Mouse (Mus musculus) urinary bladder, postnatal 10 days (tissue): ENCODE measurements at regions not wholly inside any gene's neighbourhood (a gene's known extent, or its start where the extent isn't known, plus 50 kb on each side); places are given as distances from the start of the nearest gene placed in this dataset.

Source experiments
- DNase-seq: peaks from one replicate; pipeline ENCODE4 v3.0.0; 2022; ENCODE audit warnings: low spot score

DNA sequence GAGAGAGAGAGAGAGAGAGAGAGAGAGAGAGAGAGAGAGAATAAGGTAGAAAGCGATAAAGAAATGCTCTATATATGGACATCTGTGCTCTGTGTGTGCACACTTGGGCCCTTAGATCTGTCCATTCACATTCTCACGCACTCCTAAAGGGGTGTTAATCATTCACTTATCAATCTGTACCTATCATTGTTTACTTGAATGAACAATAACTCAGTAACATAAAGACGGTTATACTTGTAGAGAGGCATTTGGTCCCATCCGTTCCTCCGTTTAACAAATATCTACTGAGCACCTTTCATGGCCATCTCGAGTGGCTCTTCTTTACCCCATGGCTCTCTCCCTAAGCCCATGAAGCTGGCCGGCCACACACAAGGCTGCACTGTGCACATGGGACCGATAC is 114.3 kb upstream of the Cpm start:
- DNase-seq, result no peak

- no peak for DNase-seq
Measured at GRCm38 (mm10) chr10:117513925-117514546, 115.3 kb upstream of the Cpm start.

DNA sequence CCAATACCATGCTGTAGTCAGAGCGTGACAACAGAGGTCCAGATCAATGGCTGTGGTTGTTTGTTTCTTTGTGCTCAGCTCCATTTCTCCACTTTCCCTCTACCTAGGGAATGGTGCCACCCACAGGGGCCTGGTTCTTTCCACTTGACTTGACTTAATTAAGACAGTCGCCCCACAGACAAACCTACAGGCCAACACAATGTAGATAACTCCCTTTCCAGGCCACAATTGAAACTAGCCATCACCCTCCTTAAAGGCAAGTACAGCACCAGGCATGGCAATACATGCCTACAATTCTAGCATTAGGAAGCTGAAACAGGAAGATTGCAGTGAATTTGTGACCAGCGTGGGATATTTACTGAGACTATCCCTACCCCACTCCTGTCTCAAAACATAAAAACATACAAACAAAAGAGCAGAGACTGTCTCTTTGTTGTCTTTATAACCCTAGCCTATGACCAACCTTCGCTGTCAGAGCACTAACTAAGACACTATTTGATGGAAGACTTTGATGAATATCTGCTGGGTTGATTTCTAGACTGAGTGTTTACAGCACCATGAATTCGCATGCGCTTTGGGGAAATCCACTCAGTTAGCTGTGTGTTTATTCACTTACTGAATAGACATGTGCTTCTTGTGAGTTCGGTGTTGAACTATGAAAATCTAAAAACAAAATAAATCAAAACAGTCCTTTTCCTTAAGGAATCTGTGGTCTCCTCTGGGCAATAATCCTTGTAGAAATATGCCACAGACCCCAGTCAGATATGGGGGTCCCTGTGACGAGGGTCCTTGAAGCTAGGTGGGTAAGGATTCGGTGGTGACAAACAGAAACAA is 116.7 kb upstream of the Cpm start:
- no peak for DNase-seq

DNA sequence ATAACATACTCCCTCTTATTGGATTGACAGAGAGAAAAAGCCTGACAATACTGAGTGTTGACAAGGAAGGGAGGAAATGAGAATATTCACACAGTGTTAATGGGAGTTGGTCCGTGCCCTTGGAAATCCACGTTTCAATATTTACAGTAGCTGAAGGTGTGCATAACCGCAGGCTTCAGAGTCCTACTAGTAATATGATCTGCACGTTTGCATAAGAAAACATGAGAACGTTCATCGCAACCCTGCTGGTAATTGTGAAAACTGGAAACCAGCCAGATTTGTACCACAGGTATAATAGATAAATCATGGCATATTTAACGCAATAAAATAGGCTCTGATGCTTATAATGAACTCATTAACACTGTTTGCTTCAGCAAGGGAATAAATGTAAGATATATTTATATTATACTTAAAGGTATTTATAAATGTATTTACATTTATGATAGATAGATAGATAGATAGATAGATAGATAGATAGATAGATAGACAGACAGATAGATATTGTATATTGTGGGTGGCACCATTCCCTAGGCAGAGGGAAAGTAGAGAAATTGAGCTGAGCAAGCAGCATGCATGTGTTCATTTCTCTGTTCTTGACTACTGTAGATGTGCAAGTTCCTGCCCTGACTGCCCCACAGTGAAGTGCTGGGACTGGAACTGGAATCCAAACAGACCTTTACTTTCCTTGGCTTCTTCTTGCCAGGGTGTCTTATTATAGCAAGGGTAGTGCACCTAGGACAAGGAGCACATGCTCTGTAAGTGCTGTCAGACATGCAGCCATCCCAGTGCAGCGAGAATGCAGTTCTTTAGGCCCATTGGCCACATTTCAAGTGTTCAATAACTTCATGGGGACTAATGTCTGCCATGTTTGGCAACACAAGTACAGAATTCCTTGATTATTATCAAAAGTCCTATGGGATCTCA is 117.6 kb upstream of the Cpm start:
- no peak for DNase-seq

DNA sequence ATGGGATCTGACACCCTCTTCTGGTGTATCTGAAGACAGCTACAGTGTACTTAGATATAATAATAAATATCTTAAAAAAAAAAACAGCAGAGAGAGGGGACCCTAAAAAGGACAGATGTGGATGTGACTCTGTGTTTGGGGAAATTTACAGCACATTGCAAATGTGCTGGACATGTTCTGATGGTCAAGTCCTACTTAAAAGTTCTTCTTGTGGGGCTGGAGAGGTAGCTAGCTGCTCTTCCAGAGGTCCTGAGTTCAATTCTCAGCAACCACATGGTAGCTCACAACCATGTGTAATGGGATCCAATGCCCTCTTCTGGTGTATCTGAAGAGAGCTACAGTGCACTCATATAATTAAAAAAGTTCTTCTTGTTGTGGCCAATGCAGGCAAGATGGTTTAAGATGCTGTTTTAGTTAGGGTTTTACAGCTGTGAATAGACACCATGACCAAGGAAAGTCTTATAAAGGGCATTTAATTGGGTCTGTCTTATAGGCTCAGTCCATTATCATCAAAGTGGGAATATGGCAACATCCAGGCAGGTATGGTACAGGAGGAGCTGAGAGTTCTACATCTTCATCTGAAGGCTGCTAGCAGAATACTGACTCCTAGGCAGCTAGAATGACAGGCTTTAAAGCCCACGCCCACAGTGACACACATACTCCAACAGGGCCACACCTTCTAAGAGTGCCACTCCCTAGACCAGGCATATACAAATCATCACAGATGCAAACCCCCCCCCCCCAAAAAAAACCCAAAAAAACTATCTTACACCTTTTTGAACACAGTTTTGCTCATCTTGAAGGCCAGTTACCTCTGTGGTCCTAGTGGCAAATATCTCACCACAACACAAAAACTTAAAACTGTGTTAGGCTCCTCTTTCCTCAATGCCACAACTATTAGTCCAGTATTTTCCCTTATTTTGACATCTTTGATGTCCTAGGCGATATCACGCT is 118.5 kb upstream of the Cpm start:
- DNase-seq, result no peak

DNA sequence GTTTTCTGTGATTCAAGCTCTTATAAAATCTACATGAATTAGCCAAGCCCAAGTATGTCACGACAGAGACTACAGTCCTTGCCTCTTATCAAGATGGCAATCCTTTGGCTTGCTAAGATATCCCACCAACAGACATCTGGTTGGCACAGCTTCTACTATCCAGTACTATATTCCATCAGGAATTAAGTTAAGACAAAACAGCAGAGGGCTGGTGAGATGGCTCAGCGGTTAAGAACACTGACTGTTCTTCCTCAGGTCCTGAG is 119.1 kb upstream of the Cpm start:
- DNase-seq, result no peak

DNA sequence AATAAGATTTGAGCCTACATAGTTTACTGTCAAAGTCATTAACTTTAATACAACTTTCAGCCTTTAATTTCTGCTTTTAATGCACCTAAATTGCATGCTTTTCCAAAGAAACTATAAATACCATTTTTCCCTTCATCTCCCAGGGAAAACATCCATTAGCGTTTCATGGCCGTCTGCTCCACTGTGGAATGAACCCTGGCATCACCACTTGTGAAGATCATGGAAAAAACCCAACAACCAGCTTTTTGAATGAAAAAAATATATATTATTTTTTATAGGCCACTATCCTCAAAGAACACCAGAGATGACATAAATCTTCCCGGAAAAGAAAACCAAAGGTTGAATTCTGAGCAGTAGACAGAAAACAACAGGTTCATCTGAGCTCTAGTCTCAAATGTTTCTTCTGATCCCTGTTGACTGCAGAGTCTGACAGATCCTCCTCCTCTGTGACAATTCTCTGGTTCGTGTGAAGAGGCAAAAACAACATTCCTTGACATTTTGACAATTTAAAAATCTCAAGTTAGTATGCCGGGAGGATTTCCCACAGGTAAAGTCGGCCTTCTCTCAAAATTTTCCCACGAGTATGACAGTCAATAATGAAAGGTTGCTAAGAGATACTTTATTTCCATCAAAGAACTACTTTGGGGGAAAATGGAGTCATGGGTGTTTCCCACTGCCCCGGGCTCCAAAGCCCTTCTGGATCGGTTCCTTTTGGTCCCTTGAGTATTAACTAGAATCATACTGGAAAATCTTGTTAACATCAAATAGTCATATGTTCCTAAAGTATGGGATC is 119.7 kb upstream of the Cpm start:
- DNase-seq, result no peak

- no peak for DNase-seq
Measured at GRCm38 (mm10) chr10:117506252-117506992, 122.9 kb upstream of the Cpm start.

GRCm38 (mm10) chr10:117505529-117505928 is 123.8 kb upstream of the Cpm start:
- no peak for DNase-seq

GRCm38 (mm10) chr10:117505057-117505456 is 124.2 kb upstream of the Cpm start:
- DNase-seq, result no peak

DNA sequence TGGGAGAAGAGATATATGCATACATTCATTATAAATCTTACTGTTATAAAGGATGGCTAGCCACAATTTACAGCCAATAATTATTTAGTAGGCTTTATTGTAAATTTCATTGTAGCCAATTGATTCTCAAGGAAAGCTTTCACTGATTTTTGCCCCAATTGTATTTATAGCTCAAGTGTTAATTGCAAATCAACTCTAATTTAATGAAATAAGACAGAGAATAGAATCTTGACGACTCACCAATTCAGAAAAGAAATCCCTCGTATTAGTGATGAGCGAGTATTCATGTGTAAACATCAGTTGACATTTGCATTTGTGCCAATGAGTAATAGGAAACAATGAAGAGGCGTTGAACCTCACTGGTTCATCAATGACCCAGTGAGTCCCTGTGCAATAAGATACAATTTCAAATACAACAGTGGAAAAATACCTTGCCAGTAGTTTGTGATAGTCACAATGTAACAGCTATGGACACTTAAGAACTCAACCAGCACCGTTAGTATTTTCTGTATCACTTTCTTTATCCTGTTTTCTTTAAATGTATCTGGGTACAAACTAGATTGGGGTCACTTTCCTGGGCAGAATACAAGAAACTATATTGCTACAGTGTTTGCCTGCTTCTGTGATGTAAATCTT is 124.6 kb upstream of the Cpsf6 start:
- no peak for DNase-seq

DNA sequence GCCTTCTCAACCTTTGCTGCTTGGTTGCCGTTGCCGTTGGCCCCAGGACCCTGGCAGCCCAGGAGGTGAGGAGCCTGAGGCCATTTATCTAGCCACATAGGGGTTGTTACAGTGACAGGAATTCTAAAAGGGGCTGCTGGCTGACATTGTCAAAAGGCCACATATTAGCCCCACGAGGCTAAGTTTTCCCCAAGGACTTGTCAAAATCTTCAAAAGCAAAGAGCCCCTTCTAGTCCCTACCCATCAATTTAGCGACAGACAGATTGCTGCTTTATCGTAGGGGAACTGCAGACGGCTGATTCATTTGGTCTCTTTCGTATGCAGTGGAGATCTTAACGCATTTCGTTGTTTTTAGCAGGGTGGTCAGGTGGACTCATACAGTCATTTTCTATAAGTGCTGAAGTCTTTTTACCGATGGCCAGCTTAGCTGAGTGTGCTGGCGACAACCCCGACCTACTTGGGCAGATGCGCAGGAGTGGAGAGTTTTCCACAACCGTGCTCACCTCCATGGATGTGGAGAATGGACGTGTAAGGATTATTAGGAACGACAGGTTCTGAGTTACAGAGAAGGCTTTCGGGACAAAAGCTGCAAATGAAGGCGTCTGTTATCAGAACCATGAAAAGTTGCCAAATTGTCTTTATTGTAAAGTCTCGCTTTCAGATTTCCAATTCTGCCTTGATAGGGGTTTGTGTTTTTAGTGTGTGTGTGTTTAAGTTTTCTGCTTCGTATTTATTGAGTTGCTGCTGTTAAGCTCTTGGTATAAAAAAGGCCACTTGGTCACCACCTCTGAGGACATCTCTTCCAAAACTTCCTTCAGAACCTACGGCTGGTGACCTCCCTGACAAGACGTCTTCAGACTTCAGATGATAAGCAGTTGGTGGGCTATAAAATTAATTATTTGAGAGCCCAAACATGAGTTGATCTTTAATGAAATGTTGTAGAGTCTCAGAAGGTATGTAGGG is 123.7 kb upstream of the Cpsf6 start:
- no peak for DNase-seq

DNA sequence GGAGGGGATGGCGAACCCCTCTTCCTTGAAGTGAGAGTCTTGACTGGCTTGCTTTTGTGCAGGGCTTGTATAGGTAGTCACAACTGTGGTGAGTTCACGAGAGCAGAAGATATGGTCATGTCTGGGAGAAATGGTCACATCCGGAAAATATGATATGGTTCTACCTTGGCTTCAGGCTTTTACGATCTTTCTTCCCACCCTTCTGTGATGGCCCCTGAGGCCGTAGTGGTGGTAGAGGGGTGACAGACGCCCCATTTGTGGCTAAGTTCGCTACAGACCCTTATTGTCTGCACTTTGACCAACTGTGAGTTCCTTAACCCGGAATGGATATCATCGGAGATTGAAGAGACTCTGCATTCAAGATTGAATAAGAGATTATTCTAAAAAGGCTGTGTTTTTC is 122.9 kb upstream of the Cpsf6 start:
- no peak for DNase-seq

DNA sequence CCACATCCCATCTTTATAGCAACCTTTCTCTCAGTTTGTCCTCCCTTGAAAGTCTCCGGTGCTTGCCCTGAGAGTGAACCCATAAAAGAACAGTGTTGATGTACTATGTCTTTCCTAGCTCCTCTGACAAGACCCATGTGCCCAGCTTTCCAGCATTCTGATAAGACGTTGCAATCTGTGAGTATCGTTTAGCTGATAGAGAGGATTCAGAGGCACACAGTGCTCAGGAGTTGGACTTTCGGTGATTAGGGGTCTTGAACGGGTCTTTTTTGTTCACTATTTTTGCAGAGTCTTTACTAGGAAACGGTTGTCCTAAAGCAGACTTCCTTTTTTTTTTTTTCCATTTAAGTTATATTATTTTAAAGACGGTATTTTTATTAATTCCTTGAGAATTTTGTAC is 122.3 kb upstream of the Cpsf6 start:
- no peak for DNase-seq

- no peak for DNase-seq
Measured at GRCm38 (mm10) chr10:117501426-117501825, 121.6 kb upstream of the Cpsf6 start.

DNA sequence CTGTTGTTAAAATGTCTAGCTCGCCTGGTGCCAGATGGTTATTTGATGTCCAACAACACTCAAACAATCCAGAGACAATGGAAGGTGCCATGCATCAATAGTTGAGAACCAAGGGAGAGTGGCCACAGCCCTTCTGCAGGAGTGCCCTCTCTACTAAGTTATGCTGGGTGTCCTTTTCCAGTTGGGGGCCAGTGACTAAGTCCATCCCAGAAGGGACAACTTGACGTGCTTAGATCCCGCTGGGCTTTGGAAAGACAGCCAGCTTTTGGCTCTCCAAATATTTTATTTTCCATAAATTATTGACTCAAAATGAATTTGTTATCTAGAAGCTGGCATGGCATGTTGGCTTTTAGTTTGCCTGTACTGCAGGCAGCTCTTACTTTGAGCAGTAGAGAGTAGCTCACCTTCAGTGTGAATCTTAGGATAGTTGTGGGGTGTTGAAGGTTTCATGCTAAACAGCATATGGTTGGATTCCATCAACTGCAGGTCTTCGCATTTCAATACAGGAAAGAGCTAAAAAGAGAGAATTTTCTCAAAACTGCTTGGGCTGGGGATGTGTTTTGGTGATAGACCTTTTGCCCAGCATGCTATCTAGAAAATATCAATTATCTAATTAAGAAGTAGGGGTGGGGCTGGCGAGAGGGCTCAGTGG is 120.8 kb upstream of the Cpsf6 start:
- DNase-seq, result no peak

GRCm38 (mm10) chr10:117499864-117500453 is 120.1 kb upstream of the Cpsf6 start:
- no peak for DNase-seq
